Mouse (Mus musculus): ENCODE measurements around the gene Tmem210. TPM values are rescaled to one million over a fixed set of nuclear protein-coding genes. Genes with fewer than 3 reads are reported as not detected.

Tmem210 gene
- total RNA-seq, 2 experiments from 2014 or later, result not detected

- DNase-seq (ENCODE audit: low spot score in 2 of 2), result peak; percentile 72 to 80
These were observed 4.9 kb downstream of the Tmem210 start for GRCm38 (mm10) chr2:25292856-25293255.

- no peak for DNase-seq (ENCODE audit: low spot score in 2 of 2)
These were observed 5.8 kb downstream of the Tmem210 start for GRCm38 (mm10) chr2:25293706-25294105.

- no peak for DNase-seq (ENCODE audit: low spot score in 2 of 2)
These were observed 9.1 kb downstream of the Tmem210 start for GRCm38 (mm10) chr2:25297093-25297492.

- DNase-seq (ENCODE audit: low spot score in 2 of 2), result no peak
These were observed 10.1 kb downstream of the Tmem210 start for GRCm38 (mm10) chr2:25298046-25298445.

GRCm38 (mm10) chr2:25303452-25303851 is 15.5 kb downstream of the Tmem210 start:
- DNase-seq (ENCODE audit: low spot score in 2 of 2), result no peak

GRCm38 (mm10) chr2:25303931-25304656 is 16.1 kb downstream of the Tmem210 start:
- no peak for DNase-seq (ENCODE audit: low spot score in 2 of 2)

- no peak for DNase-seq (ENCODE audit: low spot score in 2 of 2)
These were observed 17.0 kb downstream of the Tmem210 start for GRCm38 (mm10) chr2:25304657-25305541.

- DNase-seq (ENCODE audit: low spot score in 2 of 2), result no peak
These were observed 17.8 kb downstream of the Tmem210 start for GRCm38 (mm10) chr2:25305587-25306359.

GRCm38 (mm10) chr2:25310180-25310579 is 22.2 kb downstream of the Tmem210 start:
- DNase-seq (ENCODE audit: low spot score in 2 of 2), result no peak

GRCm38 (mm10) chr2:25310969-25311368 is 23.0 kb downstream of the Tmem210 start:
- DNase-seq (ENCODE audit: low spot score in 2 of 2), result no peak

- DNase-seq (ENCODE audit: low spot score in 2 of 2), result no peak
These were observed 23.5 kb downstream of the Tmem210 start for GRCm38 (mm10) chr2:25311491-25311891.

- no peak for DNase-seq (ENCODE audit: low spot score in 2 of 2)
These were observed 30.4 kb downstream of the Tmem210 start for GRCm38 (mm10) chr2:25318119-25318966.

- DNase-seq (ENCODE audit: low spot score in 2 of 2), result peak; percentile 47 to 78
These were observed 31.2 kb downstream of the Tmem210 start, which contains the start of gene Grin1 for GRCm38 (mm10) chr2:25318971-25319773. Gene Grin1, minus strand, starts transcription at chr2:25319187.

- no peak for DNase-seq (ENCODE audit: low spot score in 2 of 2)
These were observed 32.1 kb downstream of the Tmem210 start for GRCm38 (mm10) chr2:25320084-25320483.

GRCm38 (mm10) chr2:25326036-25326435 is 38.1 kb downstream of the Tmem210 start:
- no peak for DNase-seq (ENCODE audit: low spot score in 2 of 2)

GRCm38 (mm10) chr2:25328440-25328839 is 40.5 kb downstream of the Tmem210 start:
- DNase-seq (ENCODE audit: low spot score in 2 of 2), result no peak

- no peak for DNase-seq (ENCODE audit: low spot score in 2 of 2)
These were observed 43.5 kb downstream of the Tmem210 start for GRCm38 (mm10) chr2:25331470-25331869.

- DNase-seq (ENCODE audit: low spot score in 2 of 2), result peak; percentile 97 to 100
These were observed 44.6 kb downstream of the Tmem210 start, which contains the start of gene Man1b1 for GRCm38 (mm10) chr2:25332286-25333160. Gene Man1b1, plus strand, starts transcription at chr2:25332338.
